Mouse (Mus musculus) bone marrow macrophage, adult 2 months (primary cell): ENCODE data around the gene 2410015M20Rik.
"Not testable (repeated sequence)": the region's sequence is repeated elsewhere in the genome, so short reads cannot be mapped to it uniquely, and the experiment has no call there.

Experiments
- CTCF ChIP-seq: IDR thresholded peaks from 2 replicates; pipeline ENCODE4 v1.5.1; 2012; ENCODE audit warnings: low read depth, mild to moderate bottlenecking, low read length, moderate library complexity
- POLR2A ChIP-seq: IDR thresholded peaks from 2 replicates; pipeline ENCODE4 v1.6.1; 2012; ENCODE audit warnings: mild to moderate bottlenecking, low read depth, low read length, borderline replicate concordance

GRCm38 (mm10) chr17:56612565-56612939 lies 3.0 kb upstream of the 2410015M20Rik start:
- TF ChIP-seq CTCF, POLR2A: not testable (repeated sequence)
